Mouse (Mus musculus) ZHBTc4 (cell line): Measurements from ENCODE around the gene Dexi.
A peak's percentile ranks its signal among the peaks of the same experiment; 100 is the strongest.

Experiments
- DNase-seq: peaks from one replicate; pipeline ENCODE4 v3.0.0-alpha.2; 2011; ENCODE audit warnings: low read depth, low spot score

Gene Dexi

GRCm38 (mm10) chr16:10499122-10499521, 43.7 kb downstream of the Dexi start:
- DNase-seq = no peak

- DNase-seq = no peak
Observed at GRCm38 (mm10) chr16:10498096-10498602, 44.7 kb downstream of the Dexi start.

- no peak for DNase-seq
Observed at GRCm38 (mm10) chr16:10495824-10496298, 47.0 kb downstream of the Dexi start.

- DNase-seq = no peak
Observed at GRCm38 (mm10) chr16:10492587-10492986, 50.3 kb downstream of the Dexi start.

- no peak for DNase-seq
Observed at GRCm38 (mm10) chr16:10491716-10492115, 51.1 kb downstream of the Dexi start.

GRCm38 (mm10) chr16:10490503-10491150, 52.2 kb downstream of the Dexi start:
- no peak for DNase-seq

GRCm38 (mm10) chr16:10489904-10490457, 52.9 kb downstream of the Dexi start:
- DNase-seq = no peak

GRCm38 (mm10) chr16:10489483-10489882, 53.4 kb downstream of the Dexi start:
- DNase-seq = peak; percentile 38

- DNase-seq = no peak
Observed at GRCm38 (mm10) chr16:10488769-10489481, 53.9 kb downstream of the Dexi start.

- DNase-seq = no peak
Observed at GRCm38 (mm10) chr16:10487895-10488493, 54.9 kb downstream of the Dexi start.

GRCm38 (mm10) chr16:10486993-10487392, 55.9 kb downstream of the Dexi start:
- DNase-seq = no peak

- no peak for DNase-seq
Observed at GRCm38 (mm10) chr16:10482343-10482742, 60.5 kb downstream of the Dexi start.

- no peak for DNase-seq
Observed at GRCm38 (mm10) chr16:10479857-10480256, 63.0 kb downstream of the Dexi start, which contains the start of gene Ciita. Gene Ciita, plus strand, starts transcription at chr16:10480059.

- no peak for DNase-seq
Observed at GRCm38 (mm10) chr16:10475919-10476318, 66.9 kb downstream of the Dexi start.

- DNase-seq = no peak
Observed at GRCm38 (mm10) chr16:10474956-10475355, 67.9 kb downstream of the Dexi start.

GRCm38 (mm10) chr16:10471950-10472349, 70.9 kb downstream of the Dexi start:
- DNase-seq = no peak

GRCm38 (mm10) chr16:10468201-10468600, 74.7 kb downstream of the Dexi start:
- peak; percentile 73 for DNase-seq

GRCm38 (mm10) chr16:10467391-10468107, 75.3 kb downstream of the Dexi start:
- peak; percentile 97 for DNase-seq

GRCm38 (mm10) chr16:10465011-10465681, 77.7 kb downstream of the Dexi start:
- DNase-seq = peak; percentile 73

- DNase-seq = no peak
Observed at GRCm38 (mm10) chr16:10461178-10461577, 81.7 kb downstream of the Dexi start.

GRCm38 (mm10) chr16:10460188-10460587, 82.7 kb downstream of the Dexi start:
- DNase-seq = no peak
